In genomic region chr13:20047926-20048836, GRCm38 (mm10) we compare ENCODE assay signal across 16 mouse cellular contexts. TPM values are rescaled to one million over a fixed set of nuclear protein-coding genes. Genes with fewer than 3 reads are reported as not detected.
DNase-seq lines count a peak whose midpoint lies in the region; ATAC-seq and TF ChIP-seq lines count a peak whose summit lies in the region.
"Had no signal": no experiment of that assay in that cellular context is flagged by ENCODE, and none has a peak within 500 bp of the region (broad histone marks: within the 10 kb centered on the region; RNA-seq: fewer than 3 reads in every experiment).

No protein-coding gene starts in this region.

- TF ChIP-seq CTCF in hindbrain, postnatal 0 days (IDR thresholded peaks at IDR 0.05; ENCODE audit: low read depth), result no peak
- no peak for TF ChIP-seq CTCF in lung, postnatal 0 days (IDR thresholded peaks at IDR 0.05)

- peak overlapping the region; percentile 5; the same call in 1 of the 2 replicates for H3K4me2 ChIP-seq in hindbrain, postnatal 0 days (ENCODE audit: low read depth, low read length)
- no peak overlapping the region for H3K4me2 ChIP-seq in hindbrain, embryonic 13.5 days
- no peak overlapping the region for H3K4me2 ChIP-seq in lung, postnatal 0 days (replicated peaks; ENCODE audit: low read depth, low read length)
- H3K4me2 ChIP-seq: liver, embryonic 11.5 days had no signal

- peak; percentile 50 for DNase-seq in hindbrain, postnatal 0 days (ENCODE audit: low spot score)
- no peak for DNase-seq in limb, embryonic 10.5 days (ENCODE audit: low spot score)
- DNase-seq in lung, postnatal 0 days (ENCODE audit: low spot score), result no peak
- DNase-seq in thymus, adult 18-20 months, result no peak
- DNase-seq: adrenal gland, postnatal 10 days; cerebellum, adult 18-20 months; embryo, embryonic 11 days; heart, postnatal 14 days; kidney, adult 11 months; lung, postnatal 14 days; right cerebral cortex, postnatal 25 days; thymus, postnatal 36 days had no signal

- 57% methylated on average over 14 of the region's 14 CpGs for WGBS in hindbrain, postnatal 0 days
- WGBS in hindbrain, embryonic 13.5 days, result 63% methylated on average over 14 of the region's 14 CpGs
- WGBS in limb, embryonic 10.5 days, result 66% methylated on average over 14 of the region's 14 CpGs
- WGBS in lung, postnatal 0 days, result 72% methylated on average over 14 of the region's 14 CpGs

- no peaks in the 10 kb centered on the region for H3K9me3 ChIP-seq in hindbrain, postnatal 0 days (ENCODE audit: low read length)
- H3K9me3 ChIP-seq in hindbrain, embryonic 13.5 days, result no peaks in the 10 kb centered on the region
- no peaks in the 10 kb centered on the region for H3K9me3 ChIP-seq in limb, embryonic 10.5 days (replicated peaks)
- H3K9me3 ChIP-seq in lung, postnatal 0 days (ENCODE audit: low read length), result no peaks in the 10 kb centered on the region

- peak; percentile 35; the same call in 1 of the 2 replicates for ATAC-seq in hindbrain, postnatal 0 days
- no peak for ATAC-seq in hindbrain, embryonic 13.5 days (ENCODE audit: low FRiP score)
- ATAC-seq in common myeloid progenitor, adult 5-6 weeks (replicated peaks; ENCODE audit: low read depth, poor library complexity, severe bottlenecking), result peak; percentile 21; the same call in 1 of the 2 replicates
- ATAC-seq in granulocyte monocyte progenitor cell, adult 5-6 weeks (replicated peaks; ENCODE audit: poor library complexity, severe bottlenecking), result peak; percentile 47
- ATAC-seq in lung, postnatal 0 days, result no peak

- H3K4me3 ChIP-seq in hindbrain, postnatal 0 days (ENCODE audit: low read length), result no peak overlapping the region
- H3K4me3 ChIP-seq in hindbrain, embryonic 13.5 days, result no peak overlapping the region
- no peak overlapping the region for H3K4me3 ChIP-seq in limb, embryonic 10.5 days
- H3K4me3 ChIP-seq in lung, postnatal 0 days (ENCODE audit: low read depth, low read length), result no peak overlapping the region

- H3K27me3 ChIP-seq in hindbrain, postnatal 0 days (ENCODE audit: insufficient read depth, low read length), result no peaks in the 10 kb centered on the region
- H3K27me3 ChIP-seq in hindbrain, embryonic 13.5 days, result no peaks in the 10 kb centered on the region
- no peaks in the 10 kb centered on the region; the same call in 1 of the 2 replicates for H3K27me3 ChIP-seq in limb, embryonic 10.5 days (ENCODE audit: low read depth, poor library complexity, severe bottlenecking)
- H3K27me3 ChIP-seq in lung, postnatal 0 days (replicated peaks; ENCODE audit: insufficient read depth, low read length), result no peaks in the 10 kb centered on the region

- no peak overlapping the region for H3K9ac ChIP-seq in hindbrain, postnatal 0 days (replicated peaks; ENCODE audit: low read length)
- no peak overlapping the region for H3K9ac ChIP-seq in hindbrain, embryonic 13.5 days
- H3K9ac ChIP-seq in lung, postnatal 0 days (replicated peaks; ENCODE audit: low read depth), result no peak overlapping the region

- H3K27ac ChIP-seq in hindbrain, postnatal 0 days, result no peak overlapping the region
- H3K27ac ChIP-seq in hindbrain, embryonic 13.5 days, result no peak overlapping the region
- H3K27ac ChIP-seq in limb, embryonic 10.5 days, result no peak overlapping the region
- H3K27ac ChIP-seq in lung, postnatal 0 days (ENCODE audit: low read length), result no peak overlapping the region

- no peak for TF ChIP-seq EP300 in lung, postnatal 0 days (IDR thresholded peaks at IDR 0.05)

- H3K4me1 ChIP-seq in hindbrain, postnatal 0 days (ENCODE audit: insufficient read depth, low read length), result peaks cover 5% of the 10 kb centered on the region; the same call in 1 of the 2 replicates
- H3K4me1 ChIP-seq in hindbrain, embryonic 13.5 days (replicated peaks), result peaks cover 5% of the 10 kb centered on the region; the same call in 1 of the 2 replicates
- H3K4me1 ChIP-seq in limb, embryonic 10.5 days, result no peaks in the 10 kb centered on the region
- no peaks in the 10 kb centered on the region; the same call in 1 of the 2 replicates for H3K4me1 ChIP-seq in lung, postnatal 0 days (ENCODE audit: insufficient read depth, low read depth, low read length)

- no peaks in the 10 kb centered on the region for H3K36me3 ChIP-seq in hindbrain, postnatal 0 days (ENCODE audit: insufficient read depth, low read length)
- H3K36me3 ChIP-seq in hindbrain, embryonic 13.5 days, result no peaks in the 10 kb centered on the region
- no peaks in the 10 kb centered on the region for H3K36me3 ChIP-seq in limb, embryonic 10.5 days
- H3K36me3 ChIP-seq in lung, postnatal 0 days (ENCODE audit: insufficient read depth, low read length), result no peaks in the 10 kb centered on the region

RNA-seq across cellular contexts. Expression of gene Elmo1, which starts 42.2 kb away (rescaled TPM):
- 31.1 and 35.8 TPM in 2 replicates for total RNA-seq in hindbrain, postnatal 0 days (2014; rRNA removed)
- polyA plus RNA-seq in hindbrain, postnatal 0 days (2015; fragmentation: Nextera tagmentation; extraction: Ambion mirVana), result 37.4 and 37.5 TPM in 2 replicates
- 45.8 and 45.9 TPM in 2 replicates for polyA plus RNA-seq in hindbrain, embryonic 13.5 days (2015; fragmentation: Nextera tagmentation; extraction: Ambion mirVana)
- 68.5 and 75.3 TPM in 2 replicates for total RNA-seq in common myeloid progenitor, adult 5-6 weeks (2017)
- 98.4 and 131 TPM in 2 replicates for total RNA-seq in granulocyte monocyte progenitor cell, adult 5-6 weeks (2014; fragmentation: Nextera tagmentation)
- total RNA-seq in granulocyte monocyte progenitor cell, adult 5-6 weeks (2017), result 62.1 and 64.0 TPM in 2 replicates
- polyA plus RNA-seq in limb, embryonic 10.5 days (2016; fragmentation: Nextera tagmentation; extraction: Ambion mirVana), result 7.1 and 9.1 TPM in 2 replicates
- 20.8 and 21.9 TPM in 2 replicates for polyA plus RNA-seq in lung, postnatal 0 days (2015; fragmentation: Nextera tagmentation; extraction: Ambion mirVana)

Comparison
In these comparisons a context has a peak if more than half of its experiments do, and no peak if none do; other contexts are left out.
1. ATAC-seq: peak in hindbrain, postnatal 0 days (single experiment), common myeloid progenitor, adult 5-6 weeks (single experiment) and granulocyte monocyte progenitor cell, adult 5-6 weeks (single experiment); none in hindbrain, embryonic 13.5 days (single experiment) and lung, postnatal 0 days (single experiment).